Mouse (Mus musculus) pancreas, adult 10 weeks (tissue): ENCODE measurements around the gene Ccdc149. TPM values are rescaled to one million over a fixed set of nuclear protein-coding genes. Genes with fewer than 3 reads are reported as not detected.

Source experiments
- polyA plus RNA-seq: library from polyadenylated mRNA; stranded (reverse); fragments of 350-450 nt; fragmentation: Illumina TruSeq; extraction: RNeasy Lipid Tissue Mini Kit (QIAGEN cat#74804); gene quantifications from one replicate; pipeline ENCODE4 v1.2.3, GENCODE M21; 2015; ENCODE audit warnings: low read depth, low replicate concordance; ENCODE audit not compliant: insufficient read depth

The Ccdc149 gene
- 6.5 TPM for polyA plus RNA-seq

DNA sequence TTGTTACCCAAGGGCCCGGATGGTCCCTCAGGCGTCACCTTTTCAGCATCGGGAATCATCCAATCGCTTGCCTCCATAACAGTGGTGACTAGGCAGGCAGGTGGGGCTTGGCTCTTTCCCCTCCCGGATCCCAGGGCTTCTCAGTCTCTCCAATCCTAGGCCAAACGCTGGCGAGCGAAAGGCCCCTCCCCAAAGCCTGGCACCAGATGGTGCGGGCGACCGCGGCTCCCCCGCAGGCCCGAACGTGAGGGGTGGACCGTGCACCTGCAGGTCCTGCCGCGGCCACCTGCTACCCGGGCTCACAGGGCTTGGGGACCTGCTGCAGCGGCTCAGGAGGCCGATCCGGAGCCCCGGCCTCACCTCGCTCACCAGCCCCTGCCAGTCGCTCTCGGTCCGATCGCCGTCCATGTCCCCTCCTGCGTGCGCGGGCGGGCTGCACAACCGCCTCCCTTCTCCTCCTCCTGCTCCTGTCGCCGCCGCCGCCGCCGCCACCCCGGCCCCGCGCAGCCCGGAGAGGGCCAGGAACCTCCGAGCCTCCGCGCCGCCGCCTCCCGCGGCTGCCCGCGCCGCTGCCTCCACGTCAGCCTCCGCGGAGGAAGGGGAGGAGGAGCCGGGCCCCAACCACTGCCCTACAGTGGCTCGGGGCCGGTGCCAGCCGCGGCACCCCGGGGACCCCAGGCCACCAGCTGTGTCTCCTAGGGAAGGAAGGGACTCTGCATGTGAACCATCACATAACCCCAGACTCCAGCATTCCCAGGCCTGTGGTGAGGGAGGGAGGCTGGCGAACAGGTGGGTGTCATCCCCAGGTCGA, at the start of gene Ccdc149:
TSS of gene Ccdc149 (minus strand) at position 531 of the 811 bp plus-strand sequence.

DNA sequence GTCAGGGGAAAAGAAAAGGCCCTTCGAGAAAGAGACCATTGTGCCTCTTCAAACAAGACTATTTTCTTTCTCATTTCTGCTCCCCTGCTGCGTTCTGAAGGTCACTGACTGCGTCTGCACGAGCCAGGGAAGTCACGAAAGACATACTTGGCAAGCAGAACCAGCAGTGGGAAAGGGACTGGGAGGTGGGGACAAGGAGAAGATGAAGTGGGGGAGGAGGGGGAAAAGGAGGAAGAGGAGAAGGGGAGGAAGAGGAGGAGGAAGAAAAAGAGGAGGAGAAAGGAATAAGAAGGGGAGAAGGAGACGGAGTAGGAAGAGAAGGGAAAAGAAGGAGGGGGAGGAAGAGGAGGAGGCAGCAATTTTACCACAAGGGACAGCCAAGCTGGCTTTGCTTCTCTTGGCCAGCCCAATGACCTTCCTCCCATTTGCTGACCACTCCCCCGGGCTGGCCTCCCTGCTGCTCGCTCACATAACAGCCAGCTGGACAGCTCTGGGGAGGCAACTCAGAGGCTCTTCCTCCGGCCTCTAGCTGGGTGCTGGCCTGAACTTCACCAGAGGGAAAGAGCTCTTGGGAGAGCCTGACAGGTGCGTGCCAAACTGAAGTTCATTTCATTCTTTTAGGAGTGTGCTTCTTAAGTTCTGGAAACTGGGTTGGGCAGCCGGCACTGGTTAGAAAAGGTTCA, 107.7 kb downstream of the Ccdc149 start, which contains the start of gene Sod3:
TSS of gene Sod3 (plus strand) at position 324 of the 683 bp plus-strand sequence.

Other genes starting within 250 kb of the Ccdc149 start
- gene Sod3, start 107.7 kb downstream of the Ccdc149 start, polyA plus RNA-seq = 7.7 TPM
- 1.8 TPM for gene Lgi2, start 94.9 kb upstream of the Ccdc149 start, polyA plus RNA-seq
- gene Sepsecs, start 198.2 kb upstream of the Ccdc149 start, polyA plus RNA-seq = 6.6 TPM